ENCODE assay signal across 10 mouse cellular contexts in the genomic region with DNA sequence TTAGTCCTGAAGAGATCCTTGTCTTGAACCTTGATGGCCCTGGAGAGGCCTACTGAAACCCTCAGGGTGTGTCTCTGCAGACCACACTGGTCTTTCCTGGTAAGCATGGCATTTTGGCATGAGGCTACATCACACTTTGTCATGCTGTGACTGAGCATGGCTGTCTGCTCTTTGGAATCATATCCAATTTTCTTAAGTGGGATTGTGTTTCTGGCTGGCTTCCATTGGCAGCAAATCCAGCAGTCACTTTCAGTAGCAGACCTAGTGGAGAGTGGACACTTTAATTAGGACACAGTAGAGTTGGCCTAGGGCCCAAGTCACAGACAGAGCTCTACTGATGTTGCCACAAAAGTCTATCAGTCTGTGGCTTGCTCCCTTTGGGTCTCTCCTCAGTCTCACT.
DNase-seq lines count a peak whose midpoint lies in the region; ATAC-seq lines count a peak whose summit lies in the region.
"Had no signal": no experiment of that assay in that cellular context is flagged by ENCODE, and none has a peak within 500 bp of the region (broad histone marks: within the 10 kb centered on the region; RNA-seq: fewer than 3 reads in every experiment).

No protein-coding gene starts in this region.

- H3K4me3 ChIP-seq in embryonic facial prominence, embryonic 14.5 days (ENCODE audit: low read depth, low read length) = no peak overlapping the region
- H3K4me3 ChIP-seq in embryonic facial prominence, embryonic 10.5 days = no peak overlapping the region
- H3K4me3 ChIP-seq: neural tube, embryonic 13.5 days had no signal

- H3K27ac ChIP-seq in embryonic facial prominence, embryonic 14.5 days (replicated peaks; ENCODE audit: low read depth, low read length) = no peak overlapping the region
- H3K27ac ChIP-seq in embryonic facial prominence, embryonic 10.5 days (replicated peaks) = no peak overlapping the region
- H3K27ac ChIP-seq: liver, embryonic 14.5 days; neural tube, embryonic 13.5 days had no signal

- no peaks in the 10 kb centered on the region for H3K27me3 ChIP-seq in embryonic facial prominence, embryonic 14.5 days (replicated peaks; ENCODE audit: control insufficient read depth, insufficient read depth, low read length)
- no peaks in the 10 kb centered on the region for H3K27me3 ChIP-seq in embryonic facial prominence, embryonic 10.5 days (replicated peaks; ENCODE audit: low read depth, poor library complexity, severe bottlenecking)
- H3K27me3 ChIP-seq: neural tube, embryonic 13.5 days had no signal

- no peaks in the 10 kb centered on the region for H3K9me3 ChIP-seq in embryonic facial prominence, embryonic 14.5 days (ENCODE audit: control insufficient read depth, low read length)
- no peaks in the 10 kb centered on the region for H3K9me3 ChIP-seq in embryonic facial prominence, embryonic 10.5 days
- H3K9me3 ChIP-seq: neural tube, embryonic 13.5 days had no signal

- H3K4me1 ChIP-seq in embryonic facial prominence, embryonic 14.5 days (ENCODE audit: control insufficient read depth, insufficient read depth, low read length) = no peaks in the 10 kb centered on the region
- no peaks in the 10 kb centered on the region for H3K4me1 ChIP-seq in embryonic facial prominence, embryonic 10.5 days
- H3K4me1 ChIP-seq: neural tube, embryonic 13.5 days had no signal

- intact Hi-C loops in heart, postnatal 14 days (cut with DNase I) = no loop called here

- no peak overlapping the region for H3K9ac ChIP-seq in embryonic facial prominence, embryonic 14.5 days (ENCODE audit: low read depth, low read length)
- H3K9ac ChIP-seq: liver, embryonic 14.5 days; neural tube, embryonic 13.5 days had no signal

- peak; percentile 22; the same call in 1 of the 2 replicates for ATAC-seq in embryonic facial prominence, embryonic 14.5 days (ENCODE audit: low read depth)
- no peak for ATAC-seq in erythroid progenitor cell, adult 5-6 weeks (replicated peaks; ENCODE audit: low FRiP score, poor library complexity, severe bottlenecking)

- peak; percentile 11 for DNase-seq in embryonic facial prominence, embryonic 14.5 days (ENCODE audit: low spot score)
- no peak for DNase-seq in embryonic facial prominence, embryonic 10.5 days (ENCODE audit: low spot score)
- DNase-seq in kidney, postnatal 14 days = peak; percentile 23
- DNase-seq in kidney, adult 9 months = no peak
- DNase-seq in cerebellum, adult 11-12 months = peak; percentile 81
- peak; percentile 55 to 80 for DNase-seq in heart, postnatal 14 days
- no peak for DNase-seq in liver

- no peak overlapping the region for H3K4me2 ChIP-seq in embryonic facial prominence, embryonic 14.5 days (ENCODE audit: low read depth, low read length)
- H3K4me2 ChIP-seq: neural tube, embryonic 13.5 days had no signal

- no peaks in the 10 kb centered on the region for H3K36me3 ChIP-seq in embryonic facial prominence, embryonic 14.5 days (ENCODE audit: control insufficient read depth, insufficient read depth, low read length)
- H3K36me3 ChIP-seq in embryonic facial prominence, embryonic 10.5 days (replicated peaks) = no peaks in the 10 kb centered on the region
- H3K36me3 ChIP-seq: neural tube, embryonic 13.5 days had no signal

Comparison
In these comparisons a context has a peak if more than half of its experiments do, and no peak if none do; other contexts are left out.
1. DNase-seq: peak in embryonic facial prominence, embryonic 14.5 days (single experiment), kidney, postnatal 14 days (single experiment), cerebellum, adult 11-12 months (single experiment) and heart, postnatal 14 days (2 of 2); none in embryonic facial prominence, embryonic 10.5 days (single experiment), kidney, adult 9 months (single experiment) and liver (single experiment).